In the genomic region with DNA sequence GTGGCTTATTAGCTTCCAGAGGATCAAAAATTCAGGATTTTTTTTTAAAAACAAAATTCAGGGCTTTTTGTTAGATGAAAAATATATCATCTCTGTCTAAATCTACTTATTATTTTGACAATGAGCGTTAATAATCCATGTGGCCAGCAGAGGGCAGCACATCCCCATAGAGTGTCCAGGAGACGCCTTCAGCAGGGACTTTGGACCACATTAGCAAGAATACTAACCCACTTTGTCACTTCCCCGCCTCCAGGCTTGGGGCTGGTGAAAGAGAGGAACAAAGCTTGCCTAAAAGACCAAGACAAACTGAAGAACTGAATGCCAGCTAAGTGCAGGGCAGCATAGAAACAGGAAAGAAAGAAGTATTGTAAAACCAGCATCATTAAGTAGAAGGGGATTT, we compare ENCODE assay signal across 8 mouse cellular contexts. TPM values are rescaled to one million over a fixed set of nuclear protein-coding genes. Genes with fewer than 3 reads are reported as not detected.
DNase-seq lines count a peak whose midpoint lies in the region; ATAC-seq and TF ChIP-seq lines count a peak whose summit lies in the region.

No protein-coding gene starts in this region.

- no peaks in the 10 kb centered on the region for H3K36me3 ChIP-seq in heart, adult 2 months (ENCODE audit: control insufficient read depth, insufficient read depth, low read length)
- H3K36me3 ChIP-seq in heart, embryonic 10.5 days: no peaks in the 10 kb centered on the region
- no peaks in the 10 kb centered on the region for H3K36me3 ChIP-seq in heart, postnatal 0 days (replicated peaks; ENCODE audit: control insufficient read depth, insufficient read depth, low read length)

- H3K4me1 ChIP-seq in heart, adult 2 months (ENCODE audit: control insufficient read depth, insufficient read depth, low read length): no peaks in the 10 kb centered on the region
- no peaks in the 10 kb centered on the region for H3K4me1 ChIP-seq in heart, embryonic 10.5 days
- H3K4me1 ChIP-seq in cortical plate, adult 2 months (ENCODE audit: control insufficient read depth, insufficient read depth, low read length): no peaks in the 10 kb centered on the region
- H3K4me1 ChIP-seq in heart, postnatal 0 days (ENCODE audit: control insufficient read depth, insufficient read depth): 0 out of 2 replicates have a peak, but pooled peaks cover 2% of the 10 kb centered on the region

- no peak overlapping the region for H3K9ac ChIP-seq in heart, adult 2 months (ENCODE audit: low read depth, low read length)
- no peak overlapping the region for H3K9ac ChIP-seq in heart, postnatal 0 days (replicated peaks; ENCODE audit: low read depth, low read length)

- intact Hi-C loops in heart, adult 2 months (cut with DNase I): loop anchor here (1.0 to 10.0 kb wide), 3 partner anchors 295 to 500 kb away; no protein-coding TSS in a partner anchor

- no peak overlapping the region for H3K27ac ChIP-seq in heart, adult 2 months
- H3K27ac ChIP-seq in heart, embryonic 10.5 days: no peak overlapping the region
- H3K27ac ChIP-seq in cortical plate, adult 2 months (ENCODE audit: insufficient read depth, low read length): no peak overlapping the region
- no peak overlapping the region for H3K27ac ChIP-seq in heart, postnatal 0 days (ENCODE audit: low read depth)

- no peak overlapping the region for H3K4me3 ChIP-seq in heart, adult 2 months
- H3K4me3 ChIP-seq in heart, embryonic 10.5 days: no peak overlapping the region
- no peak overlapping the region for H3K4me3 ChIP-seq in cortical plate, adult 2 months (ENCODE audit: insufficient read depth, low read length)
- no peak overlapping the region for H3K4me3 ChIP-seq in heart, postnatal 0 days (ENCODE audit: low read depth, low read length)

- 5% methylated on average over 3 of the region's 3 CpGs for WGBS in heart, adult 2 months
- WGBS in heart, embryonic 10.5 days: 1% methylated on average over 3 of the region's 3 CpGs
- WGBS in heart, postnatal 0 days: 4% methylated on average over 3 of the region's 3 CpGs

- peak; percentile 77; the same call in 1 of the 2 replicates for TF ChIP-seq EP300 in heart, adult 2 months (IDR thresholded peaks at IDR 0.05; ENCODE audit: insufficient read depth, low read depth, low read length)
- TF ChIP-seq EP300 in heart, postnatal 0 days (IDR thresholded peaks at IDR 0.05; ENCODE audit: low read depth): no peak

- H3K79me2 ChIP-seq in heart, adult 2 months (replicated peaks; ENCODE audit: control insufficient read depth, insufficient read depth, low read length): no peaks in the 10 kb centered on the region

- no peak for ATAC-seq in heart, postnatal 0 days (ENCODE audit: insufficient read depth, low read depth)

- no peak for TF ChIP-seq POLR2A in heart, adult 2 months (IDR thresholded peaks at IDR 0.05; ENCODE audit: insufficient read depth, low read depth, low read length)
- TF ChIP-seq POLR2A in cortical plate, adult 2 months (IDR thresholded peaks at IDR 0.05; ENCODE audit: extremely low read depth, insufficient read depth, low read length): no peak

- peak; percentile 62 to 80 for DNase-seq in heart, adult 2 months
- DNase-seq in heart, embryonic 10.5 days (ENCODE audit: low spot score): no peak
- peak; percentile 73 to 93 for DNase-seq in adrenal gland, adult (ENCODE audit: inconsistent age in 2 of 2, low spot score in 1 of 2)
- DNase-seq in heart, postnatal 0 days (ENCODE audit: low spot score): peak; percentile 55
- DNase-seq in left cerebral cortex, adult 9 months (ENCODE audit: low spot score in 2 of 2): peak; percentile 10 to 85
- peak; percentile 37 to 80 for DNase-seq in natural killer cell, adult 2 months (ENCODE audit: low spot score in 2 of 2)
- peak; percentile 47 for DNase-seq in testis, postnatal 14 days (ENCODE audit: low spot score)

- H3K9me3 ChIP-seq in heart, embryonic 10.5 days: peaks cover 6% of the 10 kb centered on the region
- H3K9me3 ChIP-seq in heart, postnatal 0 days (replicated peaks; ENCODE audit: control insufficient read depth, low read length): 0 out of 2 replicates have a peak, but pooled peaks cover 6% of the 10 kb centered on the region

- peak; percentile 89 for TF ChIP-seq CTCF in heart, adult 2 months (IDR thresholded peaks at IDR 0.05)
- peak; percentile 88 for TF ChIP-seq CTCF in cortical plate, adult 2 months (IDR thresholded peaks at IDR 0.05; ENCODE audit: extremely low read depth, insufficient read depth, low read length)
- TF ChIP-seq CTCF in heart, postnatal 0 days (IDR thresholded peaks at IDR 0.05; ENCODE audit: low read depth): peak; percentile 86

- H3K27me3 ChIP-seq in heart, adult 2 months (ENCODE audit: control insufficient read depth, insufficient read depth, low read length): peaks cover 6% of the 10 kb centered on the region
- no peaks in the 10 kb centered on the region for H3K27me3 ChIP-seq in heart, embryonic 10.5 days (ENCODE audit: insufficient read depth, poor library complexity, severe bottlenecking)
- H3K27me3 ChIP-seq in heart, postnatal 0 days (ENCODE audit: control insufficient read depth, insufficient read depth, low read length): peaks cover 10% of the 10 kb centered on the region; the same call in 1 of the 2 replicates

- H3K4me2 ChIP-seq in heart, postnatal 0 days (ENCODE audit: low read depth, low read length): no peak overlapping the region

RNA-seq across cellular contexts. Expression of a gene that starts 3.1 kb away (rescaled TPM):
- total RNA-seq in heart, adult 2 months (2021): 10 to 100 TPM in 1 of 2 experiments, 1 to 10 TPM in 1; 5.0 to 19.7 TPM
- polyA plus RNA-seq in heart, adult 2 months (2012; rRNA removed): 10.8 and 36.4 TPM in 2 replicates
- polyA plus RNA-seq in heart, embryonic 10.5 days (2016; fragmentation: Nextera tagmentation; extraction: Ambion mirVana): 108 and 192 TPM in 2 replicates
- polyA plus RNA-seq in cortical plate, adult 2 months (2012; rRNA removed): 7.6 and 13.5 TPM in 2 replicates
- total RNA-seq in heart, postnatal 0 days (2014; rRNA removed; ENCODE audit: low replicate concordance): 44.3 and 62.2 TPM in 2 replicates
- polyA plus RNA-seq in heart, postnatal 0 days (2015; fragmentation: Nextera tagmentation; extraction: Ambion mirVana): 32.9 and 33.7 TPM in 2 replicates

RNA-seq across cellular contexts. Expression of a gene that starts 34.2 kb away (rescaled TPM):
- 100 to 1,000 TPM; 112 to 121 TPM for total RNA-seq in heart, adult 2 months (2021)
- 27.4 and 34.1 TPM in 2 replicates for polyA plus RNA-seq in heart, adult 2 months (2012; rRNA removed)
- 90.1 and 96.5 TPM in 2 replicates for polyA plus RNA-seq in heart, embryonic 10.5 days (2016; fragmentation: Nextera tagmentation; extraction: Ambion mirVana)
- 30.9 and 37.4 TPM in 2 replicates for polyA plus RNA-seq in cortical plate, adult 2 months (2012; rRNA removed)
- 30.7 and 43.0 TPM in 2 replicates for total RNA-seq in heart, postnatal 0 days (2014; rRNA removed; ENCODE audit: low replicate concordance)
- polyA plus RNA-seq in heart, postnatal 0 days (2015; fragmentation: Nextera tagmentation; extraction: Ambion mirVana): 129 and 133 TPM in 2 replicates

RNA-seq across cellular contexts. Expression of a gene that starts 51.1 kb away (rescaled TPM):
- total RNA-seq in heart, adult 2 months (2021): 10 to 100 TPM in 1 of 2 experiments, 1 to 10 TPM in 1; 7.9 to 18.6 TPM
- 77.3 and 95.5 TPM in 2 replicates for polyA plus RNA-seq in heart, adult 2 months (2012; rRNA removed)
- polyA plus RNA-seq in heart, embryonic 10.5 days (2016; fragmentation: Nextera tagmentation; extraction: Ambion mirVana): 15.2 and 15.9 TPM in 2 replicates
- polyA plus RNA-seq in cortical plate, adult 2 months (2012; rRNA removed): 24.8 and 26.6 TPM in 2 replicates
- total RNA-seq in heart, postnatal 0 days (2014; rRNA removed; ENCODE audit: low replicate concordance): 5.1 and 6.6 TPM in 2 replicates
- 23.4 and 26.9 TPM in 2 replicates for polyA plus RNA-seq in heart, postnatal 0 days (2015; fragmentation: Nextera tagmentation; extraction: Ambion mirVana)
